Mouse (Mus musculus) megakaryocyte, embryonic 14.5 days (primary cell): ENCODE measurements around the gene Srbd1.

Experiments
- FLI1 ChIP-seq: IDR thresholded peaks from 2 replicates; pipeline ENCODE4 v1.6.1; 2012; ENCODE audit warnings: low read length, inconsistent platforms, mixed read lengths
- GATA1 ChIP-seq: IDR thresholded peaks from 3 replicates; pipeline ENCODE4 v1.6.1; 2012; ENCODE audit warnings: mixed read lengths, low read length, inconsistent platforms, borderline replicate concordance

- TF ChIP-seq GATA1 = no peak
- TF ChIP-seq FLI1 = no peak
Measured at GRCm38 (mm10) chr17:85935268-85935667, 209.7 kb downstream of the Srbd1 start.
